Mouse (Mus musculus): ENCODE measurements around the gene Trcg1.
"Not testable (repeated sequence)": the region's sequence is repeated elsewhere in the genome, so short reads cannot be mapped to it uniquely, and the experiment has no call there.

- not testable (repeated sequence) for TF ChIP-seq GATA1, TAL1 (IDR thresholded peaks at IDR 0.05; ENCODE audit: low read length)
These were observed 32.8 kb upstream of the Trcg1 start for GRCm38 (mm10) chr9:57203571-57203970.
